Mouse (Mus musculus): ENCODE measurements at regions not wholly inside any gene's neighbourhood (a gene's known extent, or its start where the extent isn't known, plus 50 kb on each side); places are given as distances from the start of the nearest gene placed in this dataset.

GRCm38 (mm10) chr10:126664408-126665083 is 236.6 kb downstream of the Atp23 start:
- no peaks in the 10 kb centered on the region for H3K4me1 ChIP-seq (replicated peaks)
- WGBS, result 80% methylated on average over 13 of the region's 13 CpGs
- H3K27ac ChIP-seq (replicated peaks), result 0 out of 2 replicates have a peak overlapping the region, but pooled peaks have one; percentile 4
- H3K9me3 ChIP-seq, result no peaks in the 10 kb centered on the region
- no peaks in the 10 kb centered on the region for H3K36me3 ChIP-seq
- no peak for ATAC-seq (ENCODE audit: low FRiP score, low read depth)
- no peak overlapping the region for H3K9ac ChIP-seq
- H3K27me3 ChIP-seq, result no peaks in the 10 kb centered on the region
- no peak overlapping the region for H3K4me2 ChIP-seq
- H3K4me3 ChIP-seq, result no peak overlapping the region

- Histone ChIP-seq H3K9ac (no peak overlapping the region), H3K4me2 (no peak overlapping the region), H3K4me3 (no peak overlapping the region), H3K27me3 (no peaks in the 10 kb centered on the region), H3K4me1 (replicated peaks) (no peaks in the 10 kb centered on the region), H3K9me3 (no peaks in the 10 kb centered on the region), H3K27ac (replicated peaks) (0 out of 2 replicates have a peak overlapping the region, but pooled peaks have one; percentile 2), H3K36me3 (no peaks in the 10 kb centered on the region)
- 75% methylated on average over 15 of the region's 15 CpGs for WGBS
- ATAC-seq (ENCODE audit: low FRiP score, low read depth), result no peak
Observed at GRCm38 (mm10) chr10:126663461-126664013, 237.6 kb downstream of the Atp23 start.

GRCm38 (mm10) chr10:126662765-126663164 is 238.4 kb downstream of the Atp23 start:
- no peak overlapping the region for H3K4me2 ChIP-seq
- no peaks in the 10 kb centered on the region for H3K4me1 ChIP-seq (replicated peaks)
- H3K9ac ChIP-seq, result no peak overlapping the region
- no peaks in the 10 kb centered on the region for H3K27me3 ChIP-seq
- WGBS, result 96% methylated on average over 6 of the region's 6 CpGs
- H3K36me3 ChIP-seq, result no peaks in the 10 kb centered on the region
- no peak overlapping the region for H3K27ac ChIP-seq (replicated peaks)
- no peak overlapping the region for H3K4me3 ChIP-seq
- H3K9me3 ChIP-seq, result no peaks in the 10 kb centered on the region
- no peak for ATAC-seq (ENCODE audit: low FRiP score, low read depth)

- no peak for ATAC-seq (ENCODE audit: low FRiP score, low read depth)
- Histone ChIP-seq H3K36me3 (no peaks in the 10 kb centered on the region), H3K4me1 (replicated peaks) (no peaks in the 10 kb centered on the region), H3K4me2 (no peak overlapping the region), H3K9ac (no peak overlapping the region), H3K9me3 (no peaks in the 10 kb centered on the region), H3K27me3 (no peaks in the 10 kb centered on the region), H3K4me3 (no peak overlapping the region), H3K27ac (replicated peaks) (no peak overlapping the region)
- 59% methylated on average over 5 of the region's 5 CpGs for WGBS
Observed at GRCm38 (mm10) chr10:126661095-126661615, 240.0 kb downstream of the Atp23 start.

- no peaks in the 10 kb centered on the region for H3K4me1 ChIP-seq (replicated peaks)
- no peaks in the 10 kb centered on the region for H3K36me3 ChIP-seq
- no peak overlapping the region for H3K9ac ChIP-seq
- no peak overlapping the region for H3K4me2 ChIP-seq
- H3K27me3 ChIP-seq, result no peaks in the 10 kb centered on the region
- 64% methylated on average over 9 of the region's 9 CpGs for WGBS
- no peak overlapping the region for H3K27ac ChIP-seq (replicated peaks)
- no peak for ATAC-seq (ENCODE audit: low FRiP score, low read depth)
- H3K4me3 ChIP-seq, result no peak overlapping the region
- H3K9me3 ChIP-seq, result no peaks in the 10 kb centered on the region
Observed at GRCm38 (mm10) chr10:126660024-126660423, 241.1 kb downstream of the Atp23 start.

GRCm38 (mm10) chr10:126652693-126653092 is 248.5 kb downstream of the Atp23 start:
- H3K9me3 ChIP-seq, result no peaks in the 10 kb centered on the region
- no peaks in the 10 kb centered on the region for H3K4me1 ChIP-seq (replicated peaks)
- H3K36me3 ChIP-seq, result no peaks in the 10 kb centered on the region
- H3K9ac ChIP-seq, result no peak overlapping the region
- no peak overlapping the region for H3K27ac ChIP-seq (replicated peaks)
- ATAC-seq (ENCODE audit: low FRiP score, low read depth), result no peak
- H3K4me3 ChIP-seq, result no peak overlapping the region
- no peaks in the 10 kb centered on the region for H3K27me3 ChIP-seq
- H3K4me2 ChIP-seq, result no peak overlapping the region
- 91% methylated on average over 3 of the region's 3 CpGs for WGBS

GRCm38 (mm10) chr10:126646587-126646986 is 254.6 kb downstream of the Atp23 start:
- H3K4me1 ChIP-seq (replicated peaks), result peaks cover 9% of the 10 kb centered on the region
- H3K4me3 ChIP-seq, result no peak overlapping the region
- H3K27me3 ChIP-seq, result no peaks in the 10 kb centered on the region
- H3K36me3 ChIP-seq, result no peaks in the 10 kb centered on the region
- ATAC-seq (ENCODE audit: low FRiP score, low read depth), result no peak
- H3K4me2 ChIP-seq, result no peak overlapping the region
- 54% methylated on average over 4 of the region's 4 CpGs for WGBS
- H3K9me3 ChIP-seq, result no peaks in the 10 kb centered on the region
- H3K27ac ChIP-seq (replicated peaks), result no peak overlapping the region
- H3K9ac ChIP-seq, result no peak overlapping the region

- Histone ChIP-seq H3K27ac (replicated peaks) (no peak overlapping the region), H3K4me2 (peak overlapping the region; percentile 17; the same call in 1 of the 2 replicates), H3K27me3 (no peaks in the 10 kb centered on the region), H3K9ac (no peak overlapping the region), H3K4me3 (no peak overlapping the region), H3K9me3 (no peaks in the 10 kb centered on the region), H3K4me1 (replicated peaks) (peaks cover 13% of the 10 kb centered on the region), H3K36me3 (no peaks in the 10 kb centered on the region)
- peak; percentile 74; the same call in 1 of the 2 replicates for ATAC-seq (ENCODE audit: low FRiP score, low read depth)
- WGBS, result 11% methylated on average over 9 of the region's 9 CpGs
Observed at GRCm38 (mm10) chr10:126641792-126642289, 259.3 kb downstream of the Atp23 start.

GRCm38 (mm10) chr10:126634731-126635130 is 266.4 kb downstream of the Atp23 start:
- Histone ChIP-seq H3K27me3 (no peaks in the 10 kb centered on the region), H3K4me1 (replicated peaks) (no peaks in the 10 kb centered on the region), H3K4me2 (no peak overlapping the region), H3K4me3 (no peak overlapping the region), H3K9ac (no peak overlapping the region), H3K9me3 (no peaks in the 10 kb centered on the region), H3K27ac (replicated peaks) (no peak overlapping the region), H3K36me3 (no peaks in the 10 kb centered on the region)
- 50% methylated on average over 13 of the region's 13 CpGs for WGBS
- ATAC-seq (ENCODE audit: low FRiP score, low read depth), result no peak

GRCm38 (mm10) chr10:126628057-126628456 is 273.1 kb downstream of the Atp23 start:
- Histone ChIP-seq H3K27me3 (no peaks in the 10 kb centered on the region), H3K4me2 (no peak overlapping the region), H3K27ac (replicated peaks) (no peak overlapping the region), H3K9ac (no peak overlapping the region), H3K4me3 (no peak overlapping the region), H3K9me3 (no peaks in the 10 kb centered on the region), H3K36me3 (no peaks in the 10 kb centered on the region), H3K4me1 (replicated peaks) (no peaks in the 10 kb centered on the region)
- 57% methylated on average over 4 of the region's 4 CpGs for WGBS
- ATAC-seq (ENCODE audit: low FRiP score, low read depth), result no peak

- Histone ChIP-seq H3K27ac (replicated peaks) (no peak overlapping the region), H3K4me1 (replicated peaks) (0 out of 2 replicates have a peak, but pooled peaks cover 3% of the 10 kb centered on the region), H3K9me3 (no peaks in the 10 kb centered on the region), H3K4me3 (no peak overlapping the region), H3K4me2 (no peak overlapping the region), H3K27me3 (no peaks in the 10 kb centered on the region), H3K36me3 (no peaks in the 10 kb centered on the region), H3K9ac (no peak overlapping the region)
- ATAC-seq (ENCODE audit: low FRiP score, low read depth), result no peak
- 63% methylated on average over 7 of the region's 7 CpGs for WGBS
Observed at GRCm38 (mm10) chr10:126625466-126625865, 275.7 kb downstream of the Atp23 start.

- Histone ChIP-seq H3K27ac (replicated peaks) (no peak overlapping the region), H3K4me2 (no peak overlapping the region), H3K4me3 (no peak overlapping the region), H3K36me3 (no peaks in the 10 kb centered on the region), H3K27me3 (no peaks in the 10 kb centered on the region), H3K9ac (no peak overlapping the region), H3K4me1 (replicated peaks) (peaks cover 12% of the 10 kb centered on the region; the same call in 1 of the 2 replicates), H3K9me3 (no peaks in the 10 kb centered on the region)
- peak; percentile 61; the same call in 1 of the 2 replicates for ATAC-seq (ENCODE audit: low FRiP score, low read depth)
- WGBS, result 47% methylated on average over 6 of the region's 6 CpGs
Observed at GRCm38 (mm10) chr10:126620802-126621201, 280.4 kb downstream of the Atp23 start.
